Mouse (Mus musculus): Measurements from ENCODE around the gene Tmem221. TPM values are rescaled to one million over a fixed set of nuclear protein-coding genes. Genes with fewer than 3 reads are reported as not detected.
A peak's percentile ranks its signal among the peaks of the same experiment; 100 is the strongest.

The Tmem221 gene
- total RNA-seq, 2 experiments from 2014 or later: not detected

DNA sequence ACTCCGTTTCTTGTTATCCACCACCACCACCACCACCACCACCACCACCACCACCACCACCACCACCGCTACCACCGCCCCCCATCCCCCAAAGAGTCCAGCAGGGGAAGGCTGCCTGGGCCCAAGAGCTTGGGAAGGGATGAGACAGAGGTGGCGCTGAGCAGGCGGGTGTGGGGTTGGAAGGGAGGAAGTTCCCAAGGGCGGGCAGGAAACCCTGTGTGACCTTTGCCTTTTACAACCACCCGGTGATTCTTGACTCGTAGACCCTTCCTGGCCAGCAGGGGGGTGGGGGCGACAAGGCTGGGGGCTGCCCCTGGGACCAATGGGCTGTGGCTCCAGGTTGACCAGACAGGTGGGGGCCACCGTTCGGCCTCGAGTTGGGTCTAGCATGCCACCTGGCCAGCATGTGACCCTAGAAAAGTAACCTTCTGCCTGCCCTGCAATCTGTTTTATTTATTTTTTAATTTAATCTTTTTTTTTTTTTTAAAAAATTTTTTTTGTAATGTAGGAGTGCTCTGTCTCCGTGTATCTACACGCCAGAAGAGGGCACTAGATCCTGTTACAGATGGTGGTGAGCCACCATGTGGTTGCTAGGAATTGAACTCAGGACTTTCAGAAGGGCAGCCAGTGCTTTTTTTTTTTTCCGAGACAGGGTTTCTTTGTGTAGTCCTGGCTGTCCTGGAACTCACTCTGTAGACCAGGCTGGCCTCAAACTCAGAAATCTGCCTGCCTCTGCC, 45.5 kb downstream of the Tmem221 start:
- no peak for DNase-seq (ENCODE audit: low spot score)

- no peak for DNase-seq (ENCODE audit: low spot score)
Measured at GRCm38 (mm10) chr8:71511644-71512043, 47.0 kb downstream of the Tmem221 start, which contains the start of gene Plvap. Gene Plvap (minus strand): TSS chr8:71511752.

- DNase-seq (ENCODE audit: low spot score): no peak
Measured at GRCm38 (mm10) chr8:71509316-71509715, 49.4 kb downstream of the Tmem221 start.

DNA sequence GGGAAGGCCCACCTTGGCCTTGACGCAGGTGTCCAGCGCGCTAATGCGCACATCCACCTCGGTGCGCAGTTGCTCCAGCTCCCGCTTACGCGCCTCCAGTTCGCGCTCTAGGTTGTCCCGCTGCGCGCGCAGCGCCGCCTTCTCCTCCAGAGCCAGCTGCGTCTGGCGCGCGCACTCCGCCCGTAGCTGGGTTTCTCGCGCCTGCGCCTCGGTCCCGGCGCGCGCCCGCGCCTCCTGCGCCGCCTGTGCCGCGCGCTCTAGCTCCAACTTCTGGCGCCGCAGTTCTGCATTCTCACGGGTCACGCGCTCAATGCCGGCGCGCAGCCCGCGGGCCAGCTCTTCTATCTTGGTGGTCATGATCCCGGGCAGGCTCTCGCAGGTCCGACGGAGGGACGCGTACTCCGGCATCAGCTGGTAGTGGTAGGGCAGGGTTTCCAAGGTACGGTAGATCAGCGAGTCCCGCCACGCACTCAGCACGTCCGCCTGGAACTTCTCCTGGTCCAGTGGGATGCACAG, 51.0 kb downstream of the Tmem221 start:
- DNase-seq (ENCODE audit: low spot score): peak; percentile 61

DNA sequence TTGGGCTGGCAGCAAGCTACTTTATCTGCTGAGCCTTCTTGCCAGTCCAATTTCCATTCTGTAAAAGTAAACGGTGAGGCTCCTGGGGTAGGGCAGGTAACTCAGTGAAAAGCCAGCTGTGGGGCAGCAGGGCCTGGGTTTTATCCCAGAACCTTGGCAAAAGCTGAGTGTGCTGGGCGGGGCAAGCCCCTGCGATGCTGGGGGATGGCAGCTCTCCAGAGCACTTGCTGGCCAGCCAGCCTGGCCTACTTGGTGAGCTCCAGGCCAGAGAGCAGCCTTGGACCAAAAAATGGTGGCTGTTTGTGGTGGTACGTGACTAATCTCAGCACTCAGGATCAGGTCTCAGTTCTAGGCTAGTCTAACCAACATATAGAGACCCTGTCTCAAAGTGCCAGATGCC, 52.7 kb downstream of the Tmem221 start:
- DNase-seq (ENCODE audit: low spot score): no peak

DNA sequence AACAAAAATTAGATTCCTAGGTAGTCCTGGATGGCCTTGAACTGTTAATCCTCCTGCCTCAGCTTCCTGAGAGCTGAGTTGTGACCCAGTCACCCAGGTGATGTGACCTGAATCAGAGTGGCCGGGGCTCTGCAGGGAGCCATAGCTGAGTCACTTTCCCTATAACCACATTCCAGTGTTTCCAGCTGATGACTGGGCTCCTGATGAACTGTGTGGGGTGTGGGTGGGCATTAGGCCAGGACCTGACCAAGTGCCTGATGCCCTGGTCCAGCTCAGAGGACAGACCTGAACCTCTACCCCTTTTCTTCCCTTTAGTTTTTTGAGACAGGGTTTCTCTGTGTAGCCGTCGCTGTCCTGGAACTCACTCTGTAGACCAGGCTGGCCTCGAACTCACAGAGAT, 53.3 kb downstream of the Tmem221 start:
- DNase-seq (ENCODE audit: low spot score): no peak

- no peak for DNase-seq (ENCODE audit: low spot score)
Measured at GRCm38 (mm10) chr8:71504349-71504748, 54.3 kb downstream of the Tmem221 start.

Other genes with a start within 250 kb of the Tmem221 start
- gene Use1, start 192.0 kb downstream of the Tmem221 start, total RNA-seq (2021): 100 to 1,000 TPM; 100 to 109 TPM
- 1 to 10 TPM; 6.1 to 6.2 TPM for gene Ocel1, start 187.6 kb downstream of the Tmem221 start, total RNA-seq (2021)
- gene Nr2f6, start 176.9 kb downstream of the Tmem221 start, total RNA-seq (2021): 10 to 100 TPM; 20.8 to 22.4 TPM
- 1 to 10 TPM; 4.7 to 6.9 TPM for gene Ushbp1, start 163.1 kb downstream of the Tmem221 start, total RNA-seq (2021)
- 10 to 100 TPM; 63.4 to 71.9 TPM for gene Babam1, start 162.0 kb downstream of the Tmem221 start, total RNA-seq (2021)
- gene Ankle1, start 152.9 kb downstream of the Tmem221 start, total RNA-seq (2021): not detected
- 10 to 100 TPM; 22.4 to 28.0 TPM for gene Abhd8, start 95.2 kb downstream of the Tmem221 start, total RNA-seq (2021)
- gene Mrpl34, start 93.9 kb downstream of the Tmem221 start, total RNA-seq (2021): 10 to 100 TPM; 65.5 to 71.4 TPM
- gene Dda1, start 89.7 kb downstream of the Tmem221 start, total RNA-seq (2021): 10 to 100 TPM; 28.4 to 31.7 TPM
- gene Ano8, start 72.9 kb downstream of the Tmem221 start, total RNA-seq (2021): 10 to 100 TPM; 14.6 to 16.0 TPM
- gene Gtpbp3, start 70.8 kb downstream of the Tmem221 start, total RNA-seq (2021): 10 to 100 TPM; 10.0 to 10.5 TPM
- gene Plvap, start 47.1 kb downstream of the Tmem221 start, total RNA-seq (2021): 10 to 100 TPM; 11.1 to 12.0 TPM
- gene Ccdc194, start 33.2 kb downstream of the Tmem221 start, total RNA-seq (2021): not detected
- 1 to 10 TPM; 5.9 to 8.2 TPM for gene Bst2, start 21.4 kb downstream of the Tmem221 start, total RNA-seq (2021)
- gene Mvb12a, start 15.9 kb downstream of the Tmem221 start, total RNA-seq (2021): 10 to 100 TPM; 22.5 to 24.8 TPM
- not detected for gene Nxnl1, start 7.7 kb upstream of the Tmem221 start, total RNA-seq (2021)
- gene Slc27a1, start 10.0 kb upstream of the Tmem221 start, total RNA-seq (2021): 10 to 100 TPM; 78.7 to 93.8 TPM
- gene Pgls, start 33.3 kb upstream of the Tmem221 start, total RNA-seq (2021): 10 to 100 TPM; 23.2 to 23.7 TPM
- gene Fam129c, start 38.8 kb upstream of the Tmem221 start, total RNA-seq (2021): 1 to 10 TPM in 1 of 2 experiments, under 1 TPM in 1; 0.57 to 1.3 TPM
- 10 to 100 TPM; 37.3 to 37.4 TPM for gene Colgalt1, start 52.1 kb upstream of the Tmem221 start, total RNA-seq (2021)
- not detected for gene Unc13a, start 112.9 kb upstream of the Tmem221 start, total RNA-seq (2021)
- gene Jak3, start 117.4 kb upstream of the Tmem221 start, total RNA-seq (2021): 1 to 10 TPM; 1.4 to 2.2 TPM
- under 1 TPM; 0.78 TPM for gene Insl3, start 130.3 kb upstream of the Tmem221 start, total RNA-seq (2021)
- gene B3gnt3, start 142.9 kb upstream of the Tmem221 start, total RNA-seq (2021): 1 to 10 TPM; 1.7 to 2.4 TPM
- not detected for gene Fcho1, start 166.8 kb upstream of the Tmem221 start, total RNA-seq (2021)